Mouse (Mus musculus): ENCODE results near the gene Ccdc47. TPM values are rescaled to one million over a fixed set of nuclear protein-coding genes. Genes with fewer than 3 reads are reported as not detected.
"Not testable (repeated sequence)": the region's sequence is repeated elsewhere in the genome, so short reads cannot be mapped to it uniquely, and the experiment has no call there.

The Ccdc47 gene
- total and polyA plus RNA-seq, 2 experiments from 2014 or later = 23.6 to 89.8 TPM

DNA sequence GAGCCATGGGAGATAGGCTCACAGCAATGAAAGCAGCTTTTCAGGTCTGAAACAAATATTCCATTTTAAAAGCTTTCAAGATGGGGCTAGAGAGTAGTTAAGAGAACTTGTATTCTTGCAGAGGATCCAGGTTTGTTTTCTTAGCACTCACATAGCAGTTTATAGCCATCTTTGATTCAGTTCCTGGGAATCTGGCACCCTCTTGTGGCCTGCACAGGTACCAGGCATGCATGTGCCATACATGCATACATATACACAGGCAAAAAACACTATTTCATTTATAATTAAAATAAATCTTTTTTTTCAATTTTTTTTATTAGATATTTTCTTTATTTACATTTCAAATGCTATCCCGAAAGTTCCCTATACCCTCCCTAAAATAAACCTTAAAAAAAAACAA, 30.7 kb upstream of the Ccdc47 start:
- whole genome bisulfite sequencing = 98% methylated on average over 1 of the region's 1 CpGs
- H3K27me3 ChIP-seq (ENCODE audit: control insufficient read depth, insufficient read depth, low read length) = no peaks in the 10 kb centered on the region
- ATAC-seq (ENCODE audit: insufficient read depth, low read depth) (no peak), DNase-seq (ENCODE audit: low spot score) (no peak)
- no peak overlapping the region for H3K4me3 ChIP-seq (ENCODE audit: low read depth, low read length)
- H3K27ac ChIP-seq (ENCODE audit: low read depth) = no peak overlapping the region
- no peaks in the 10 kb centered on the region for H3K4me1 ChIP-seq (ENCODE audit: control insufficient read depth, insufficient read depth)
- peaks cover 4% of the 10 kb centered on the region for H3K9me3 ChIP-seq (replicated peaks; ENCODE audit: control insufficient read depth, low read length)
- peak; percentile 33 for TF ChIP-seq CTCF (IDR thresholded peaks at IDR 0.05; ENCODE audit: low read depth)
- TF ChIP-seq EP300 (IDR thresholded peaks at IDR 0.05; ENCODE audit: low read depth) = no peak
- H3K4me2 ChIP-seq (ENCODE audit: low read depth, low read length) = no peak overlapping the region
- no peak overlapping the region for H3K9ac ChIP-seq (replicated peaks; ENCODE audit: low read depth, low read length)
- peaks cover 99% of the 10 kb centered on the region for H3K36me3 ChIP-seq (replicated peaks; ENCODE audit: control insufficient read depth, insufficient read depth, low read length)

DNA sequence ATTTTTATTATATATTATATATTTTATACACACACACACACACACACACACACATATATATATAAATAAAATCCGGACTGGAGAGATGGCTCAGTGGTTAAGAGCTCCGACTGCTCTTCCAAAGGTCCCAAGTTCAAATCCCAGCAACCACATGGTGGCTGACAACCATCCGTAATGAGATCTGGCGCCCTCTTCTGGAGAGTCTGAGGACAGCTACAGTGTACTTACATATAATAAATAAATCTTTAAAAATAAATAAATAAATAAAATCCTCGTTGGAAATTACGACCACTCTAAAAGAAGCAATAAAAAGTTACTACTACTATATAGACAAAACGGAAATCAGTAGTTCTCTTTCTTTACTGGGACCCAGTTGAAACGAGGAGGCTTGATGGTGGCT, 17.8 kb upstream of the Ccdc47 start:
- not testable (repeated sequence) for H3K4me2 ChIP-seq (ENCODE audit: low read depth, low read length); H3K4me1 ChIP-seq (ENCODE audit: control insufficient read depth, insufficient read depth); H3K27me3 ChIP-seq (ENCODE audit: control insufficient read depth, insufficient read depth, low read length); DNase-seq (ENCODE audit: low spot score); ATAC-seq (ENCODE audit: insufficient read depth, low read depth); H3K27ac ChIP-seq (ENCODE audit: low read depth); H3K9ac ChIP-seq (replicated peaks; ENCODE audit: low read depth, low read length); H3K4me3 ChIP-seq (ENCODE audit: low read depth, low read length); H3K9me3 ChIP-seq (replicated peaks; ENCODE audit: control insufficient read depth, low read length)
- 83% methylated on average over 8 of the region's 8 CpGs for WGBS
- H3K36me3 ChIP-seq (replicated peaks; ENCODE audit: control insufficient read depth, insufficient read depth, low read length) = peaks cover 77% of the 10 kb centered on the region
- TF ChIP-seq CTCF (IDR thresholded peaks at IDR 0.05; ENCODE audit: low read depth) = 0 out of 2 replicates have a peak, but pooled peaks have one; percentile 8

GRCm38 (mm10) chr11:106220603-106221002, 4.5 kb upstream of the Ccdc47 start:
- peaks cover 14% of the 10 kb centered on the region for H3K4me1 ChIP-seq (ENCODE audit: control insufficient read depth, insufficient read depth)
- H3K27ac ChIP-seq (ENCODE audit: low read depth) = no peak overlapping the region
- H3K4me3 ChIP-seq (ENCODE audit: low read depth, low read length) = no peak overlapping the region
- WGBS = 84% methylated on average over 3 of the region's 3 CpGs
- ATAC-seq (ENCODE audit: insufficient read depth, low read depth) = no peak
- H3K9me3 ChIP-seq (replicated peaks; ENCODE audit: control insufficient read depth, low read length) = no peaks in the 10 kb centered on the region
- peaks cover 18% of the 10 kb centered on the region for H3K36me3 ChIP-seq (replicated peaks; ENCODE audit: control insufficient read depth, insufficient read depth, low read length)
- no peak for TF ChIP-seq CTCF (IDR thresholded peaks at IDR 0.05; ENCODE audit: low read depth)
- TF ChIP-seq EP300 (IDR thresholded peaks at IDR 0.05; ENCODE audit: low read depth) = no peak
- DNase-seq (ENCODE audit: low spot score) = no peak
- H3K4me2 ChIP-seq (ENCODE audit: low read depth, low read length) = no peak overlapping the region
- H3K27me3 ChIP-seq (ENCODE audit: control insufficient read depth, insufficient read depth, low read length) = no peaks in the 10 kb centered on the region
- no peak overlapping the region for H3K9ac ChIP-seq (replicated peaks; ENCODE audit: low read depth, low read length)

- peak within 1 kb of the TSS; percentile 97 for H3K27ac ChIP-seq (ENCODE audit: low read depth)
- under 1% methylated on average over 70 of the region's 70 CpGs for WGBS
- ATAC-seq (ENCODE audit: insufficient read depth, low read depth) = peak; percentile 90
Measured at GRCm38 (mm10) chr11:106216730-106217490, 766 bp upstream of the Ccdc47 start, which contains the start of gene Ddx42. Gene Ddx42 (plus strand): TSS chr11:106216926.

DNA sequence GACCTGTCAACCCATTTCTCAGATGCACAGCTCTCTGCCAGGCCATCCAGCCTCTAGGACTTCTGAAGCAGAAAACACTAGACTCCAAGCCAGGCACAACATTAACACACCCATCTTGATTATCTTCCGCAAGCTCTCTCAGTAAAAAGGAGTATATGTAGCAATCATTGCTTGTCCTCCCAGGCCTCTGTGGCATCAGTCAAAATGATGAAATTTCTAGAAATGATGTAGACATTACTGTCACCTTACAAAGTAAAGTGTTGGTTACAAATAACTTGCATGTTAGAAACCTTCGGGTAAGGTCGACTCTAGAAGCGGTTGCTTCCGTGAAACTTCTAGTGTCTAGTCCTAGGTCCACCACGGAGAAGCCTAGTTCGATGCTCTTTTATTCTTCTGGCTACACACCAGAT, 689 bp downstream of the Ccdc47 start:
- Histone ChIP-seq H3K27me3 (ENCODE audit: control insufficient read depth, insufficient read depth, low read length) (no peaks in the 10 kb centered on the region), H3K27ac (ENCODE audit: low read depth) (peak overlapping the region; percentile 97), H3K9ac (replicated peaks; ENCODE audit: low read depth, low read length) (peak overlapping the region; percentile 84), H3K9me3 (replicated peaks; ENCODE audit: control insufficient read depth, low read length) (no peaks in the 10 kb centered on the region), H3K36me3 (replicated peaks; ENCODE audit: control insufficient read depth, insufficient read depth, low read length) (peaks cover 18% of the 10 kb centered on the region), H3K4me3 (ENCODE audit: low read depth, low read length) (peak overlapping the region; percentile 99), H3K4me2 (ENCODE audit: low read depth, low read length) (peak overlapping the region; percentile 77), H3K4me1 (ENCODE audit: control insufficient read depth, insufficient read depth) (peaks cover 34% of the 10 kb centered on the region)
- TF ChIP-seq EP300 (IDR thresholded peaks at IDR 0.05; ENCODE audit: low read depth) (no peak), CTCF (IDR thresholded peaks at IDR 0.05; ENCODE audit: low read depth) (no peak)
- ATAC-seq (ENCODE audit: insufficient read depth, low read depth) (no peak), DNase-seq (ENCODE audit: low spot score) (no peak)
- 17% methylated on average over 7 of the region's 7 CpGs for WGBS

More at GRCm38 (mm10) chr11:106216730-106217490, 766 bp upstream of the Ccdc47 start, which contains the start of gene Ddx42:
- H3K9ac ChIP-seq (replicated peaks; ENCODE audit: low read depth, low read length) = peak within 1 kb of the TSS; percentile 94
- H3K4me3 ChIP-seq (ENCODE audit: low read depth, low read length) = peak within 1 kb of the TSS; percentile 99
- H3K9me3 ChIP-seq (replicated peaks; ENCODE audit: control insufficient read depth, low read length) = no peaks in the 10 kb centered on the region
- H3K36me3 ChIP-seq (replicated peaks; ENCODE audit: control insufficient read depth, insufficient read depth, low read length) = peaks cover 4% of the 10 kb centered on the region
- TF ChIP-seq EP300 (IDR thresholded peaks at IDR 0.05; ENCODE audit: low read depth) (peak; percentile 39), CTCF (IDR thresholded peaks at IDR 0.05; ENCODE audit: low read depth) (no peak)
- peak within 1 kb of the TSS; percentile 84 for H3K4me2 ChIP-seq (ENCODE audit: low read depth, low read length)
- DNase-seq (ENCODE audit: low spot score) = peak; percentile 93
- H3K27me3 ChIP-seq (ENCODE audit: control insufficient read depth, insufficient read depth, low read length) = no peaks in the 10 kb centered on the region
- H3K4me1 ChIP-seq (ENCODE audit: control insufficient read depth, insufficient read depth) = peaks cover 34% of the 10 kb centered on the region

Data from heart, postnatal 0 days (tissue).